Comparison of ENCODE assay signal across 21 mouse cellular contexts in the genomic region with DNA sequence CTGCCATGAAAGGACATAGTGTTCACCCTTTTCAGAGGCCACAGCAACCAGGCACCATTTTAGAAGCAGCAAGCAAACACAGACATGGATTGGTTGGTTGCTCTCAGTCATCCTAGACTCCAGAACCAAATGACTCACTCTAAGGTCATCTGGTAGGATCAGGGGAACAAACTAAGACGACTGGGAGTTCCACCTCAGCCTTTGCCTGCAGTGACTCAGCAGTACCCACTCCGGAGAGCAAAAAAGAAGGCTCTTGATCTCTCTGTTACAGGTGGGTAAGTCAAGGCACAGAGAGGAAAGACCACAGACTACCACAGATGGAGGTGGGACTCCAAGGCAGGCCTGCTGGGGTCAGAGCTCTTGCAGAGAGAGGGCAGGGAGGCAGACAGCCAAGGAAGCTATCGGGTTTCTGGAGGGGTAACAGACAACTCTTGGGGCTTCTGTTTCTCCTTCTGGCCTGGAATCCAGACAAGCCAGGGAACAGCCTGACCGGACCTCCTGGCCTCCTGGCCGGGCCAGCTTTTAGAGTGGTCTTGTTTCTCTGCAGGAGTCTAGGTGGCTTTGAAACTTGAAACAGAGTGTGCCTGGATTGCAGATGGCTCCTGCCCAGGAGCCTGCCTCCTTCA. TPM values are rescaled to one million over a fixed set of nuclear protein-coding genes. Genes with fewer than 3 reads are reported as not detected.
DNase-seq lines count a peak whose midpoint lies in the region; ATAC-seq and TF ChIP-seq lines count a peak whose summit lies in the region.
"Had no signal": no experiment of that assay in that cellular context is flagged by ENCODE, and none has a peak within 500 bp of the region (broad histone marks: within the 10 kb centered on the region; RNA-seq: fewer than 3 reads in every experiment).

No protein-coding gene starts in this region.

- no peak overlapping the region for H3K9ac ChIP-seq in stomach, postnatal 0 days (ENCODE audit: low read length)
- H3K9ac ChIP-seq: forebrain, embryonic 12.5 days; hindbrain, embryonic 12.5 days; intestine, embryonic 15.5 days had no signal

- no peak for TF ChIP-seq EP300 in stomach, postnatal 0 days (optimal IDR thresholded peaks at IDR 0.05)

- H3K9me3 ChIP-seq in heart, embryonic 10.5 days: no peaks in the 10 kb centered on the region
- H3K9me3 ChIP-seq in stomach, postnatal 0 days (ENCODE audit: control insufficient read depth, low read length): no peaks in the 10 kb centered on the region
- H3K9me3 ChIP-seq: embryonic facial prominence, embryonic 10.5 days; forebrain, embryonic 12.5 days; hindbrain, embryonic 12.5 days; intestine, embryonic 15.5 days; limb, embryonic 10.5 days had no signal

- peaks cover 40% of the 10 kb centered on the region for H3K4me1 ChIP-seq in heart, embryonic 10.5 days
- H3K4me1 ChIP-seq in stomach, postnatal 0 days (replicated peaks; ENCODE audit: control insufficient read depth, insufficient read depth): 0 out of 2 replicates have a peak, but pooled peaks cover 2% of the 10 kb centered on the region
- H3K4me1 ChIP-seq: intestine, embryonic 15.5 days had no signal

- H3K27ac ChIP-seq in heart, embryonic 10.5 days: peak overlapping the region; percentile 47; the same call in 1 of the 2 replicates
- no peak overlapping the region for H3K27ac ChIP-seq in stomach, postnatal 0 days (replicated peaks)
- H3K27ac ChIP-seq: embryonic facial prominence, embryonic 10.5 days; forebrain, embryonic 12.5 days; hindbrain, embryonic 12.5 days; intestine, embryonic 15.5 days; limb, embryonic 10.5 days had no signal

- H3K4me3 ChIP-seq in heart, embryonic 10.5 days: no peak overlapping the region
- H3K4me3 ChIP-seq in stomach, postnatal 0 days (ENCODE audit: low read depth, low read length): no peak overlapping the region
- H3K4me3 ChIP-seq: embryonic facial prominence, embryonic 10.5 days; forebrain, embryonic 12.5 days; hindbrain, embryonic 12.5 days; intestine, embryonic 15.5 days; limb, embryonic 10.5 days had no signal

- H3K4me2 ChIP-seq in stomach, postnatal 0 days (replicated peaks; ENCODE audit: low read depth): no peak overlapping the region
- H3K4me2 ChIP-seq: forebrain, embryonic 12.5 days; hindbrain, embryonic 12.5 days; intestine, embryonic 15.5 days; liver, embryonic 11.5 days had no signal

- peaks cover 5% of the 10 kb centered on the region; the same call in 1 of the 2 replicates for H3K27me3 ChIP-seq in heart, embryonic 10.5 days (ENCODE audit: insufficient read depth, poor library complexity, severe bottlenecking)
- no peaks in the 10 kb centered on the region for H3K27me3 ChIP-seq in stomach, postnatal 0 days (ENCODE audit: control insufficient read depth, insufficient read depth, low read length)
- H3K27me3 ChIP-seq: forebrain, embryonic 12.5 days; hindbrain, embryonic 12.5 days; intestine, embryonic 15.5 days had no signal

- ATAC-seq in stomach, postnatal 0 days (ENCODE audit: low FRiP score, low TSS enrichment): peak; percentile 61; the same call in 1 of the 2 replicates
- ATAC-seq: intestine, embryonic 15.5 days; midbrain, embryonic 16.5 days had no signal

- DNase-seq in adrenal gland, adult 2 months: peak; percentile 51
- no peak for DNase-seq in adrenal gland, postnatal 4 days (ENCODE audit: low spot score in 2 of 2)
- DNase-seq in heart, embryonic 10.5 days (ENCODE audit: low spot score): no peak
- no peak for DNase-seq in heart, adult 8-10 months (ENCODE audit: low spot score)
- DNase-seq in NIH3T3 (ENCODE audit: low read depth): peak; percentile 63
- no peak for DNase-seq in stomach, postnatal 0 days (ENCODE audit: low spot score)
- no peak for DNase-seq in testis, postnatal 10 days (ENCODE audit: low spot score)
- DNase-seq: adrenal gland, postnatal 25 days; kidney, adult 9 months; kidney, postnatal 36 days; lung, adult 2 months; retina, postnatal 1 day; thymus, postnatal 14 days had no signal

- TF ChIP-seq CTCF in stomach, postnatal 0 days (IDR thresholded peaks at IDR 0.05; ENCODE audit: low read depth): no peak

- WGBS in heart, embryonic 10.5 days: 56% methylated on average over 5 of the region's 5 CpGs
- 49% methylated on average over 5 of the region's 5 CpGs for WGBS in stomach, postnatal 0 days

- H3K36me3 ChIP-seq in heart, embryonic 10.5 days: no peaks in the 10 kb centered on the region
- no peaks in the 10 kb centered on the region for H3K36me3 ChIP-seq in stomach, postnatal 0 days (ENCODE audit: control insufficient read depth, insufficient read depth, low read length)
- H3K36me3 ChIP-seq: embryonic facial prominence, embryonic 10.5 days; forebrain, embryonic 12.5 days; hindbrain, embryonic 12.5 days; intestine, embryonic 15.5 days; limb, embryonic 10.5 days had no signal

RNA-seq across cellular contexts. Expression of a gene that starts 33.8 kb away (rescaled TPM):
- 1 to 10 TPM in 1 of 2 experiments, under 1 TPM in 1; 0.43 to 1.6 TPM for total RNA-seq in adrenal gland, adult 2 months (2021)
- not detected in 2 replicates for polyA plus RNA-seq in adrenal gland, adult 2 months (2012; rRNA removed)
- under 1 TPM; 0.22 to 0.99 TPM for total RNA-seq in adrenal gland, postnatal 4 days (2021)
- 0.12 TPM in 1 of 2 replicates, not detected in the other for polyA plus RNA-seq in heart, embryonic 10.5 days (2016; fragmentation: Nextera tagmentation; extraction: Ambion mirVana)
- not detected for total RNA-seq in heart, adult 8-10 months (2022)
- polyA plus RNA-seq in stomach, postnatal 0 days (2015; fragmentation: Nextera tagmentation; extraction: Ambion mirVana): not detected in 2 replicates
- total RNA-seq: common myeloid progenitor, adult 5-6 weeks had no signal
- polyA plus RNA-seq: intestine, embryonic 15.5 days; limb, embryonic 10.5 days; liver, embryonic 11.5 days; lung, adult 2 months had no signal

RNA-seq across cellular contexts. Expression of a gene that starts 53.0 kb away (rescaled TPM):
- 1 to 10 TPM; 8.9 to 9.6 TPM for total RNA-seq in adrenal gland, adult 2 months (2021)
- polyA plus RNA-seq in adrenal gland, adult 2 months (2012; rRNA removed): 15.2 and 16.7 TPM in 2 replicates
- total RNA-seq in adrenal gland, postnatal 4 days (2021): 10 to 100 TPM; 21.0 to 24.5 TPM
- polyA plus RNA-seq in heart, embryonic 10.5 days (2016; fragmentation: Nextera tagmentation; extraction: Ambion mirVana): 7.9 and 8.3 TPM in 2 replicates
- total RNA-seq in heart, adult 8-10 months (2022): 1 to 10 TPM; 4.1 to 9.5 (median 5.7) TPM
- 4.7 and 5.0 TPM in 2 replicates for polyA plus RNA-seq in stomach, postnatal 0 days (2015; fragmentation: Nextera tagmentation; extraction: Ambion mirVana)

RNA-seq across cellular contexts. Expression of a gene that starts 54.2 kb away (rescaled TPM):
- 10 to 100 TPM; 38.1 to 50.3 TPM for total RNA-seq in adrenal gland, adult 2 months (2021)
- polyA plus RNA-seq in adrenal gland, adult 2 months (2012; rRNA removed): 62.0 and 80.6 TPM in 2 replicates
- total RNA-seq in adrenal gland, postnatal 4 days (2021): 10 to 100 TPM; 26.7 to 28.4 TPM
- 2.6 and 3.1 TPM in 2 replicates for polyA plus RNA-seq in heart, embryonic 10.5 days (2016; fragmentation: Nextera tagmentation; extraction: Ambion mirVana)
- total RNA-seq in heart, adult 8-10 months (2022): 10 to 100 TPM in 1 of 4 experiments, 1 to 10 TPM in 3; 6.9 to 10.7 (median 8.7) TPM
- polyA plus RNA-seq in stomach, postnatal 0 days (2015; fragmentation: Nextera tagmentation; extraction: Ambion mirVana): 70.7 and 82.0 TPM in 2 replicates

Comparison
In these comparisons a context has a peak if more than half of its experiments do, and no peak if none do; other contexts are left out.
1. DNase-seq: peak in adrenal gland, adult 2 months (single experiment) and NIH3T3 (single experiment); none in adrenal gland, postnatal 4 days (0 of 2), heart, embryonic 10.5 days (single experiment), heart, adult 8-10 months (single experiment), stomach, postnatal 0 days (single experiment) and testis, postnatal 10 days (single experiment).